Mouse (Mus musculus) testis, adult 2 months (tissue): ENCODE results near the gene Phxr2.

ENCODE experiments used
- CTCF ChIP-seq: fragments of 200-500 bp; IDR thresholded peaks from 2 replicates; pipeline ENCODE4 v1.5.1; 2012; ENCODE audit warnings: low read depth, mild to moderate bottlenecking, inconsistent platforms, low read length, moderate library complexity; ENCODE audit not compliant: control insufficient read depth, insufficient read depth, insufficient replicate concordance
- POLR2A ChIP-seq: fragments of 200-500 bp; IDR thresholded peaks from 2 replicates; pipeline ENCODE4 v1.6.1; 2012; ENCODE audit warnings: low read depth, mild to moderate bottlenecking, inconsistent platforms, low read length, moderate library complexity; ENCODE audit not compliant: control insufficient read depth

DNA sequence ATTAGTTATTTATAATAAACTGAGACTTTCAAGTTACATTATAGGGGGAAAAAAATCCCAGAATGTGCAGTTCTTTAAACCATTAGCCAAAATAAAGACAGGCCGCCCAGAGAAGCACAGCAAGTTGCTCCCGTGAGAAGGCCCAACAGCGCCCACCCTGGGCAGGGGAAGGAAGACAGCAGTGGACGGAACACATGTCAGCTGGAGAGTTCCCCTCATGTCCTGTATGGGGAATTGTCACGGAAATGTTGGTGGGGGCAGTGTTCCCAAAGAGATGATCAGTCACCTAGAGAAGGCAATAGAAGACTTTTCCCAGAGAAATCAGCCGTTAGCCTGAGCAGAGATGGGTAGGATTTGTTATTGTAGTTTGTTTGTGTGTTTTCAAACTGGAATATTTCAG, 42.3 kb upstream of the Phxr2 start:
- TF ChIP-seq POLR2A (no peak), CTCF (no peak)
